Mouse (Mus musculus) E14TG2a.4 (cell line): ENCODE measurements around the gene Cntn3.

Experiments used
- CTCF ChIP-seq: conservative IDR thresholded peaks from 2 replicates; pipeline ENCODE4 v1.5.1; 2014; ENCODE audit warnings: low read length
- NANOG ChIP-seq: IDR thresholded peaks from 2 replicates; pipeline ENCODE4 v1.6.1; 2014; ENCODE audit warnings: borderline replicate concordance, low read length, mixed read lengths
- POU5F1 ChIP-seq: IDR thresholded peaks from 2 replicates; pipeline ENCODE4 v1.6.1; 2014; ENCODE audit warnings: low read length, borderline replicate concordance

DNA sequence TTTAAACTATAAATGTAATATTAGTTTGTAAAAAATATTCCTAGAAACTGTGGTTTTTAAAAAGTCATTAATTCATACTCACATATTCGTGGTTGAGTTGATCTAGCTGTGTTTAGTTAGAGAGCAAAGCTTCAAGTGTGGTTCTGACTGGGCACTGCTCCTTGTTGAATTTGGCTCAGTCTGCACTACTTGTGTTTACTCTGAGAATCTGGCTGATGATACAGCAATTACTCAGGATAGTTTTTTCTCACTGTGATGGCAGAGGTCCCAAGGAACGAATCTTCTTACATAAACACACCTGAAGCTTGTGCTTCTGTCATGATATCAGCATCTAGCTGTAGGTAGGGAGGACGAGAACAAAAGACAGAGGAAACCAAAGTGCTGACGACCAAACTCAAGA, 16.4 kb upstream of the Cntn3 start:
- TF ChIP-seq CTCF (no peak), NANOG (no peak), POU5F1 (no peak)
